In the genomic region with DNA sequence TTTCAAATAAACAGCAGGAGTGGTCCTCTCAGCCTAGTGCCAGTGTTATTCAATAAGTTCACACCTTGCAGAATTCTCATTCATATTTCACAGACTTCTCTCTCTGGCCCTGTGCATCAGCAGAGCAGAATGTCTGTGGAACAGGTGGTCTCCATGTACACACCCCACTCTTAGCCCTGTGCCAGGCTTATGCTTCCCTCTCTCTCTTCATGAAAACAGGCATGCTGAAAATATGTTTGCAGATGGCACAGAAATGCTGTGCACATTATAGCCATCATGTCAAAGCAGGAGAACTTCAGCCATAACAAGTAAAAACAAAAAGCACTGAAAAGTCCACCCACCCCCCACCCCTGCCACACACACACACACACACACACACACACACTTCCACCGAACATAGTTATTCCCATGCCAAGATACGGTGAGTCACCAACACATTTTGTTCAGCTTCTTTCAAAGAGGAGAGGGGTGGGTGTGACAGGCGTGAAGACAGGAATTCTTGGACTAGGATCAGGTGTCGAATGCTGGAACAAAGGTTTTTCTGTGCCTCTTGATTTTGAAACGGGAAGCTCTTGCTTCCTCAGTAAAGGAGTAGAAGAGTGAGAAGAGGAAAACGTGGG, we compare ENCODE assay signal across 13 mouse cellular contexts.
DNase-seq lines count a peak whose midpoint lies in the region; ATAC-seq and TF ChIP-seq lines count a peak whose summit lies in the region.
"Had no signal": no experiment of that assay in that cellular context is flagged by ENCODE, and none has a peak within 500 bp of the region (broad histone marks: within the 10 kb centered on the region; RNA-seq: fewer than 3 reads in every experiment).

No protein-coding gene starts in this region.

- H3K27ac ChIP-seq in heart, embryonic 14.5 days (replicated peaks in 1 of 2; ENCODE audit: control insufficient read depth in 1 of 2, insufficient read depth in 1 of 2, low read depth in 2 of 2, low read length in 2 of 2), result no peak overlapping the region
- no peak overlapping the region for H3K27ac ChIP-seq in gastrocnemius, adult 2 months

- WGBS in heart, embryonic 14.5 days, result 19% methylated on average over 6 of the region's 6 CpGs

- H3K4me3 ChIP-seq in heart, embryonic 14.5 days (ENCODE audit: control insufficient read depth in 1 of 2, insufficient read depth in 1 of 2, low read depth in 1 of 2, low read length in 2 of 2), result no peak overlapping the region
- no peak overlapping the region for H3K4me3 ChIP-seq in gastrocnemius, adult 2 months

- H3K27me3 ChIP-seq in heart, embryonic 14.5 days (ENCODE audit: control insufficient read depth, insufficient read depth, low read length), result no peaks in the 10 kb centered on the region

- TF ChIP-seq CTCF in gastrocnemius, adult 2 months (IDR thresholded peaks at IDR 0.05), result no peak

- H3K9me3 ChIP-seq in heart, embryonic 14.5 days (ENCODE audit: control insufficient read depth, low read length), result no peaks in the 10 kb centered on the region

- intact Hi-C loops in gastrocnemius, adult 2 months (cut with DNase I), result no loop called here

- no peaks in the 10 kb centered on the region for H3K4me1 ChIP-seq in heart, embryonic 14.5 days (ENCODE audit: control insufficient read depth in 2 of 2, insufficient read depth in 2 of 2, low read length in 2 of 2)

- H3K36me3 ChIP-seq in heart, embryonic 14.5 days (ENCODE audit: control insufficient read depth, insufficient read depth, low read length), result no peaks in the 10 kb centered on the region

- H3K9ac ChIP-seq in heart, embryonic 14.5 days (ENCODE audit: low read length), result no peak overlapping the region

- peak overlapping the region; percentile 23; the same call in 1 of the 2 replicates for H3K4me2 ChIP-seq in heart, embryonic 14.5 days (ENCODE audit: low read length)
- H3K4me2 ChIP-seq: heart, embryonic 11.5 days had no signal

- ATAC-seq in heart, embryonic 14.5 days (ENCODE audit: insufficient number of reproducible peaks, insufficient read depth, low FRiP score, low read depth), result no peak

- DNase-seq in heart, adult 11 months, result no peak
- DNase-seq in frontal cortex, adult 2 months (ENCODE audit: extremely low spot score in 1 of 2, low spot score in 1 of 2), result peak; percentile 44 to 76
- DNase-seq in left cerebral cortex, adult 18-20 months (ENCODE audit: low spot score in 2 of 2), result peak; percentile 48 to 54
- DNase-seq in right cerebral cortex, postnatal 36 days (ENCODE audit: low spot score in 2 of 2), result peak; percentile 34 to 40
- DNase-seq in urinary bladder, postnatal 25 days (ENCODE audit: low spot score), result no peak
- no peak for DNase-seq in spleen, adult 18-20 months
- no peak for DNase-seq in gastrocnemius, adult 2 months
- DNase-seq: adrenal gland, postnatal 25 days; cerebellum, postnatal 25 days; lung, postnatal 36 days; thymus, postnatal 36 days had no signal

Comparison
In these comparisons a context has a peak if more than half of its experiments do, and no peak if none do; other contexts are left out.
1. DNase-seq: peak in frontal cortex, adult 2 months (2 of 2), left cerebral cortex, adult 18-20 months (2 of 2) and right cerebral cortex, postnatal 36 days (2 of 2); none in heart, adult 11 months (single experiment), urinary bladder, postnatal 25 days (single experiment), spleen, adult 18-20 months (0 of 2) and gastrocnemius, adult 2 months (single experiment).